Mouse (Mus musculus): ENCODE measurements around the gene Zfp575. TPM values are rescaled to one million over a fixed set of nuclear protein-coding genes. Genes with fewer than 3 reads are reported as not detected.
A peak's percentile ranks its signal among the peaks of the same experiment; 100 is the strongest.
"Not testable (repeated sequence)": the region's sequence is repeated elsewhere in the genome, so short reads cannot be mapped to it uniquely, and the experiment has no call there.

Gene Zfp575
- 16.3 and 18.1 TPM in 2 replicates for polyA plus RNA-seq (2015; fragmentation: Nextera tagmentation; extraction: Ambion mirVana)

GRCm38 (mm10) chr7:24587330-24588105, at the start of gene Zfp575, which contains the start of gene Ethe1:
Zfp575 (minus strand) TSS chr7:24587641.
Ethe1 (plus strand) TSS chr7:24587543.
- Histone ChIP-seq H3K36me3 (replicated peaks) (no peaks in the 10 kb centered on the region), H3K4me3 (peak within 1 kb of the TSS; percentile 55), H3K27ac (peak within 1 kb of the TSS; percentile 69), H3K4me1 (peaks cover 14% of the 10 kb centered on the region; the same call in 1 of the 2 replicates), H3K9ac (peak within 1 kb of the TSS; percentile 85), H3K27me3 (replicated peaks) (peaks cover 17% of the 10 kb centered on the region), H3K4me2 (peak within 1 kb of the TSS; percentile 57), H3K9me3 (no peaks in the 10 kb centered on the region)
- WGBS: 7% methylated on average over 30 of the region's 30 CpGs
- peak; percentile 83 for ATAC-seq (replicated peaks)

GRCm38 (mm10) chr7:24637046-24637445, 49.6 kb upstream of the Zfp575 start:
- H3K4me2 ChIP-seq: peak overlapping the region; percentile 84
- H3K9ac ChIP-seq: no peak overlapping the region
- H3K4me3 ChIP-seq: peak overlapping the region; percentile 17; the same call in 1 of the 2 replicates
- H3K9me3 ChIP-seq: no peaks in the 10 kb centered on the region
- peaks cover 17% of the 10 kb centered on the region for H3K4me1 ChIP-seq
- 0 out of 2 replicates have a peak, but pooled peaks have one; percentile 34 for ATAC-seq (replicated peaks)
- under 1% methylated on average over 18 of the region's 18 CpGs for WGBS
- peaks cover 48% of the 10 kb centered on the region for H3K27me3 ChIP-seq (replicated peaks)
- no peaks in the 10 kb centered on the region for H3K36me3 ChIP-seq (replicated peaks)
- H3K27ac ChIP-seq: no peak overlapping the region

- no peaks in the 10 kb centered on the region for H3K36me3 ChIP-seq (replicated peaks)
- H3K27ac ChIP-seq: no peak within 1 kb of the TSS
- peaks cover 48% of the 10 kb centered on the region for H3K27me3 ChIP-seq (replicated peaks)
- peaks cover 17% of the 10 kb centered on the region for H3K4me1 ChIP-seq
- H3K9ac ChIP-seq: no peak within 1 kb of the TSS
- H3K9me3 ChIP-seq: no peaks in the 10 kb centered on the region
- no peak for ATAC-seq (replicated peaks)
- 16% methylated on average over 15 of the region's 15 CpGs for WGBS
- H3K4me2 ChIP-seq: peak within 1 kb of the TSS; percentile 84
- H3K4me3 ChIP-seq: peak within 1 kb of the TSS; percentile 17; the same call in 1 of the 2 replicates
Measured at GRCm38 (mm10) chr7:24636264-24636663, 48.8 kb upstream of the Zfp575 start, which contains the start of gene Lypd3. Lypd3 (plus strand) TSS chr7:24636550.

GRCm38 (mm10) chr7:24630116-24630880, 42.9 kb upstream of the Zfp575 start:
- Histone ChIP-seq H3K4me2 (no peak overlapping the region), H3K36me3 (replicated peaks) (no peaks in the 10 kb centered on the region), H3K4me3 (no peak overlapping the region), H3K4me1 (peaks cover 6% of the 10 kb centered on the region; the same call in 1 of the 2 replicates), H3K9ac (no peak overlapping the region), H3K27ac (no peak overlapping the region), H3K27me3 (replicated peaks) (no peaks in the 10 kb centered on the region), H3K9me3 (no peaks in the 10 kb centered on the region)
- 69% methylated on average over 10 of the region's 10 CpGs for WGBS
- no peak for ATAC-seq (replicated peaks)

- Histone ChIP-seq H3K4me3 (no peak overlapping the region), H3K36me3 (replicated peaks) (no peaks in the 10 kb centered on the region), H3K27me3 (replicated peaks) (no peaks in the 10 kb centered on the region), H3K9me3 (no peaks in the 10 kb centered on the region), H3K4me1 (peaks cover 6% of the 10 kb centered on the region; the same call in 1 of the 2 replicates), H3K4me2 (no peak overlapping the region), H3K27ac (no peak overlapping the region), H3K9ac (no peak overlapping the region)
- ATAC-seq (replicated peaks): no peak
- WGBS: 69% methylated on average over 4 of the region's 4 CpGs
Measured at GRCm38 (mm10) chr7:24629672-24630071, 42.2 kb upstream of the Zfp575 start.

- Histone ChIP-seq H3K36me3 (replicated peaks) (no peaks in the 10 kb centered on the region), H3K4me3 (peak overlapping the region; percentile 30), H3K9ac (peak overlapping the region; percentile 37; the same call in 1 of the 2 replicates), H3K4me2 (peak overlapping the region; percentile 53), H3K27me3 (replicated peaks) (no peaks in the 10 kb centered on the region), H3K9me3 (no peaks in the 10 kb centered on the region), H3K27ac (no peak overlapping the region), H3K4me1 (peaks cover 6% of the 10 kb centered on the region; the same call in 1 of the 2 replicates)
- 9% methylated on average over 31 of the region's 33 CpGs for WGBS
- peak; percentile 61 for ATAC-seq (replicated peaks)
Measured at GRCm38 (mm10) chr7:24628685-24629610, 41.5 kb upstream of the Zfp575 start.

- Histone ChIP-seq H3K4me3 (no peak overlapping the region), H3K9ac (no peak overlapping the region), H3K4me2 (no peak overlapping the region), H3K27ac (no peak overlapping the region), H3K27me3 (replicated peaks) (no peaks in the 10 kb centered on the region), H3K36me3 (replicated peaks) (no peaks in the 10 kb centered on the region), H3K9me3 (no peaks in the 10 kb centered on the region), H3K4me1 (no peaks in the 10 kb centered on the region)
- ATAC-seq (replicated peaks): no peak
- 84% methylated on average over 6 of the region's 6 CpGs for WGBS
Measured at GRCm38 (mm10) chr7:24622967-24623366, 35.5 kb upstream of the Zfp575 start.

GRCm38 (mm10) chr7:24621193-24621592, 33.8 kb upstream of the Zfp575 start:
- Histone ChIP-seq H3K27me3 (replicated peaks) (no peaks in the 10 kb centered on the region), H3K4me1 (no peaks in the 10 kb centered on the region), H3K36me3 (replicated peaks) (no peaks in the 10 kb centered on the region), H3K4me3 (no peak overlapping the region), H3K4me2 (no peak overlapping the region), H3K27ac (no peak overlapping the region), H3K9me3 (no peaks in the 10 kb centered on the region), H3K9ac (no peak overlapping the region)
- WGBS: 87% methylated on average over 3 of the region's 3 CpGs
- no peak for ATAC-seq (replicated peaks)

- H3K9ac ChIP-seq: no peak overlapping the region
- H3K4me3 ChIP-seq: no peak overlapping the region
- H3K36me3 ChIP-seq (replicated peaks): no peaks in the 10 kb centered on the region
- H3K9me3 ChIP-seq: no peaks in the 10 kb centered on the region
- no peaks in the 10 kb centered on the region for H3K27me3 ChIP-seq (replicated peaks)
- ATAC-seq (replicated peaks): no peak
- no peak overlapping the region for H3K27ac ChIP-seq
- 54% methylated on average over 13 of the region's 13 CpGs for WGBS
- no peaks in the 10 kb centered on the region for H3K4me1 ChIP-seq
- H3K4me2 ChIP-seq: no peak overlapping the region
Measured at GRCm38 (mm10) chr7:24619671-24620397, 32.4 kb upstream of the Zfp575 start.

- not testable (repeated sequence) for H3K27ac ChIP-seq; H3K9ac ChIP-seq; H3K36me3 ChIP-seq (replicated peaks); H3K27me3 ChIP-seq (replicated peaks); ATAC-seq (replicated peaks); H3K4me3 ChIP-seq; H3K4me2 ChIP-seq; H3K9me3 ChIP-seq; H3K4me1 ChIP-seq
- 88% methylated on average over 8 of the region's 8 CpGs for whole genome bisulfite sequencing
Measured at GRCm38 (mm10) chr7:24618374-24618773, 30.9 kb upstream of the Zfp575 start.

GRCm38 (mm10) chr7:24617763-24618162, 30.3 kb upstream of the Zfp575 start:
- H3K9ac ChIP-seq: no peak overlapping the region
- no peak overlapping the region for H3K4me2 ChIP-seq
- H3K27ac ChIP-seq: no peak overlapping the region
- no peaks in the 10 kb centered on the region for H3K36me3 ChIP-seq (replicated peaks)
- H3K4me1 ChIP-seq: peaks cover under 1% of the 10 kb centered on the region; the same call in 1 of the 2 replicates
- 82% methylated on average over 8 of the region's 8 CpGs for WGBS
- no peaks in the 10 kb centered on the region for H3K9me3 ChIP-seq
- H3K27me3 ChIP-seq (replicated peaks): peaks cover 10% of the 10 kb centered on the region
- no peak for ATAC-seq (replicated peaks)
- no peak overlapping the region for H3K4me3 ChIP-seq
